Mouse (Mus musculus) hindbrain, embryonic 11.5 days (tissue): ENCODE measurements around the gene Pigq. TPM values are rescaled to one million over a fixed set of nuclear protein-coding genes. Genes with fewer than 3 reads are reported as not detected.

ENCODE experiments used
- ATAC-seq: fragments of 200-750 bp; cut with Nextera tagmentation; 2 replicates; pipeline ENCODE4 v1.8.0; 2017; ENCODE audit warnings: mild to moderate bottlenecking, moderate TSS enrichment, moderate library complexity; ENCODE audit not compliant: low FRiP score
- DNase-seq: peaks from one replicate; pipeline ENCODE4 v3.0.0-alpha.2; 2015; ENCODE audit warnings: low spot score
- H3K27ac ChIP-seq: fragments of 300-500 bp; sonication (generic); 2 replicates; pipeline ENCODE4 v1.5.1; 2014; ENCODE audit warnings: mild to moderate bottlenecking, low read depth, low read length
- H3K27me3 ChIP-seq: fragments of 300-500 bp; sonication (generic); 2 replicates; pipeline ENCODE4 v1.6.1; 2014; ENCODE audit warnings: mild to moderate bottlenecking, low read length, moderate library complexity, mixed read lengths; ENCODE audit not compliant: control insufficient read depth, insufficient read depth
- H3K36me3 ChIP-seq: fragments of 300-500 bp; sonication (generic); 2 replicates; pipeline ENCODE4 v1.6.1; 2014; ENCODE audit warnings: mild to moderate bottlenecking, low read length, moderate library complexity, mixed read lengths; ENCODE audit not compliant: control insufficient read depth, insufficient read depth
- H3K4me1 ChIP-seq: fragments of 300-500 bp; sonication (generic); replicated peaks from 2 replicates; pipeline ENCODE4 v1.6.1; 2014; ENCODE audit warnings: low read length, mixed read lengths; ENCODE audit not compliant: control insufficient read depth, insufficient read depth
- H3K4me2 ChIP-seq: fragments of 300-500 bp; sonication (generic); replicated peaks from 2 replicates; pipeline ENCODE4 v1.6.1; 2014; ENCODE audit warnings: mild to moderate bottlenecking, low read depth, low read length
- H3K4me3 ChIP-seq: fragments of 300-500 bp; sonication (generic); 2 replicates; pipeline ENCODE4 v1.5.1; 2014; ENCODE audit warnings: low read depth, low read length
- H3K9ac ChIP-seq: fragments of 300-500 bp; sonication (generic); 2 replicates; pipeline ENCODE4 v1.6.1; 2014; ENCODE audit warnings: low read depth, low read length
- H3K9me3 ChIP-seq: fragments of 300-500 bp; sonication (generic); 2 replicates; pipeline ENCODE4 v1.6.1; 2016; ENCODE audit warnings: low read length; ENCODE audit not compliant: control insufficient read depth
- WGBS: fragments of 180-500 bp; shearing (Covaris S2); extraction: QIAGEN DNeasy Blood & Tissue Kit; methylation state at CpG from one replicate; pipeline ENCODE4 v1.1.7; 2014; 5-methylcytosine and 5-hydroxymethylcytosine counted together
- polyA plus RNA-seq: library from polyadenylated mRNA; unstranded; fragments of >200 nt; fragmentation: Nextera tagmentation; extraction: Ambion mirVana; gene quantifications from 2 replicates; pipeline ENCODE4 v1.2.1, GENCODE M21; 2014

Gene Pigq
- polyA plus RNA-seq, 1 experiment from 2014 or later, result 47.4 TPM

- Histone ChIP-seq H3K27ac (no peak overlapping the region), H3K27me3 (no peaks in the 10 kb centered on the region), H3K4me3 (no peak overlapping the region), H3K36me3 (no peaks in the 10 kb centered on the region), H3K9ac (no peak overlapping the region), H3K9me3 (no peaks in the 10 kb centered on the region), H3K4me1 (peaks cover 10% of the 10 kb centered on the region), H3K4me2 (no peak overlapping the region)
- DNase-seq, result no peak
- WGBS, result 86% methylated on average over 5 of the region's 5 CpGs
- ATAC-seq, result no peak
Measured at GRCm38 (mm10) chr17:25922120-25922519, 22.6 kb downstream of the Pigq start.

- ATAC-seq (peak; percentile 99), DNase-seq (peak; percentile 99)
- Histone ChIP-seq H3K27me3 (no peaks in the 10 kb centered on the region), H3K4me2 (peak overlapping the region; percentile 59), H3K9me3 (no peaks in the 10 kb centered on the region), H3K4me3 (peak overlapping the region; percentile 94), H3K36me3 (no peaks in the 10 kb centered on the region), H3K9ac (peak overlapping the region; percentile 61), H3K27ac (peak overlapping the region; percentile 70), H3K4me1 (peaks cover 10% of the 10 kb centered on the region)
- WGBS, result under 1% methylated on average over 37 of the region's 40 CpGs
Measured at GRCm38 (mm10) chr17:25919786-25920642, 24.7 kb downstream of the Pigq start.

- no peak for DNase-seq
- WGBS, result under 1% methylated on average over 50 of the region's 78 CpGs
- peak within 1 kb of the TSS; percentile 70 for H3K27ac ChIP-seq
- peak within 1 kb of the TSS; percentile 64 for H3K4me2 ChIP-seq
- H3K27me3 ChIP-seq, result no peaks in the 10 kb centered on the region
- H3K9ac ChIP-seq, result peak within 1 kb of the TSS; percentile 70
- H3K36me3 ChIP-seq, result no peaks in the 10 kb centered on the region
- no peaks in the 10 kb centered on the region for H3K9me3 ChIP-seq
- H3K4me1 ChIP-seq, result peaks cover 10% of the 10 kb centered on the region
- peak within 1 kb of the TSS; percentile 94 for H3K4me3 ChIP-seq
- peak; percentile 17 for ATAC-seq
Measured at GRCm38 (mm10) chr17:25919144-25919785, 25.5 kb downstream of the Pigq start, which contains the start of gene Rab40c. Gene Rab40c (minus strand): TSS chr17:25919727.

GRCm38 (mm10) chr17:25918037-25918750 lies 26.5 kb downstream of the Pigq start:
- Histone ChIP-seq H3K36me3 (no peaks in the 10 kb centered on the region), H3K27me3 (no peaks in the 10 kb centered on the region), H3K4me1 (peaks cover 10% of the 10 kb centered on the region), H3K27ac (no peak overlapping the region), H3K4me3 (peak overlapping the region; percentile 94), H3K9ac (peak overlapping the region; percentile 70), H3K4me2 (peak overlapping the region; percentile 64), H3K9me3 (no peaks in the 10 kb centered on the region)
- WGBS, result 87% methylated on average over 9 of the region's 9 CpGs
- DNase-seq (no peak), ATAC-seq (no peak)

GRCm38 (mm10) chr17:25916931-25917647 lies 27.6 kb downstream of the Pigq start:
- ATAC-seq, result no peak
- Histone ChIP-seq H3K36me3 (no peaks in the 10 kb centered on the region), H3K27me3 (no peaks in the 10 kb centered on the region), H3K4me1 (peaks cover 10% of the 10 kb centered on the region), H3K4me3 (no peak overlapping the region), H3K9me3 (no peaks in the 10 kb centered on the region), H3K9ac (no peak overlapping the region), H3K4me2 (no peak overlapping the region), H3K27ac (no peak overlapping the region)
- WGBS, result 87% methylated on average over 8 of the region's 8 CpGs
- DNase-seq, result no peak

GRCm38 (mm10) chr17:25914295-25914694 lies 30.4 kb downstream of the Pigq start:
- no peaks in the 10 kb centered on the region for H3K27me3 ChIP-seq
- ATAC-seq (no peak), DNase-seq (no peak)
- no peak overlapping the region for H3K4me3 ChIP-seq
- no peak overlapping the region for H3K4me2 ChIP-seq
- no peaks in the 10 kb centered on the region for H3K36me3 ChIP-seq
- WGBS, result 82% methylated on average over 4 of the region's 4 CpGs
- H3K27ac ChIP-seq, result no peak overlapping the region
- H3K9me3 ChIP-seq, result no peaks in the 10 kb centered on the region
- H3K4me1 ChIP-seq, result peaks cover 8% of the 10 kb centered on the region
- no peak overlapping the region for H3K9ac ChIP-seq

- Histone ChIP-seq H3K4me2 (no peak overlapping the region), H3K9ac (no peak overlapping the region), H3K27ac (no peak overlapping the region), H3K27me3 (no peaks in the 10 kb centered on the region), H3K4me3 (no peak overlapping the region), H3K36me3 (no peaks in the 10 kb centered on the region), H3K9me3 (no peaks in the 10 kb centered on the region), H3K4me1 (peaks cover 8% of the 10 kb centered on the region)
- DNase-seq (no peak), ATAC-seq (no peak)
- 79% methylated on average over 1 of the region's 1 CpGs for WGBS
Measured at GRCm38 (mm10) chr17:25913877-25914275, 30.9 kb downstream of the Pigq start.

- Histone ChIP-seq H3K9me3 (no peaks in the 10 kb centered on the region), H3K4me1 (peaks cover 4% of the 10 kb centered on the region), H3K27ac (no peak overlapping the region), H3K4me3 (no peak overlapping the region), H3K27me3 (no peaks in the 10 kb centered on the region), H3K4me2 (no peak overlapping the region), H3K36me3 (no peaks in the 10 kb centered on the region), H3K9ac (no peak overlapping the region)
- DNase-seq (no peak), ATAC-seq (no peak)
- WGBS, result 91% methylated on average over 14 of the region's 14 CpGs
Measured at GRCm38 (mm10) chr17:25913186-25913876, 31.4 kb downstream of the Pigq start.
